Mouse (Mus musculus) forebrain, embryonic 11.5 days (tissue): Measurements from ENCODE around the gene Tac2. TPM values are rescaled to one million over a fixed set of nuclear protein-coding genes. Genes with fewer than 3 reads are reported as not detected.

ENCODE experiments used
- ATAC-seq: fragments of 200-750 bp; cut with Nextera tagmentation; replicated peaks from 2 replicates; pipeline ENCODE4 v1.8.0; 2017; ENCODE audit warnings: moderate TSS enrichment; ENCODE audit not compliant: low FRiP score
- DNase-seq: peaks from one replicate; pipeline ENCODE4 v3.0.0-alpha.2; 2017; ENCODE audit warnings: low spot score
- H3K27ac ChIP-seq: fragments of 300-500 bp; sonication (generic); 2 replicates; pipeline ENCODE4 v1.5.1; 2014; ENCODE audit warnings: low read depth, low read length
- H3K27me3 ChIP-seq: fragments of 300-500 bp; sonication (generic); 2 replicates; pipeline ENCODE4 v1.6.1; 2014; ENCODE audit warnings: mild to moderate bottlenecking, low read length, mixed read lengths; ENCODE audit not compliant: control insufficient read depth, insufficient read depth
- H3K36me3 ChIP-seq: fragments of 300-500 bp; sonication (generic); 2 replicates; pipeline ENCODE4 v1.6.1; 2014; ENCODE audit warnings: mild to moderate bottlenecking, low read length, moderate library complexity, mixed read lengths; ENCODE audit not compliant: control insufficient read depth, insufficient read depth
- H3K4me1 ChIP-seq: fragments of 300-500 bp; sonication (generic); replicated peaks from 2 replicates; pipeline ENCODE4 v1.6.1; 2014; ENCODE audit warnings: low read length, mixed read lengths; ENCODE audit not compliant: control insufficient read depth, insufficient read depth
- H3K4me2 ChIP-seq: fragments of 300-500 bp; sonication (generic); 2 replicates; pipeline ENCODE4 v1.6.1; 2014; ENCODE audit warnings: low read depth, mild to moderate bottlenecking, low read length, moderate library complexity, mixed read lengths; ENCODE audit not compliant: severe bottlenecking
- H3K4me3 ChIP-seq: fragments of 300-500 bp; sonication (generic); 2 replicates; pipeline ENCODE4 v1.5.1; 2014; ENCODE audit warnings: low read depth, low read length
- H3K9ac ChIP-seq: fragments of 300-500 bp; sonication (generic); 2 replicates; pipeline ENCODE4 v1.6.1; 2014; ENCODE audit warnings: low read length
- H3K9me3 ChIP-seq: fragments of 300-500 bp; sonication (generic); 2 replicates; pipeline ENCODE4 v1.6.1; 2016; ENCODE audit warnings: low read length, mixed read lengths; ENCODE audit not compliant: control insufficient read depth
- WGBS: fragments of 180-500 bp; shearing (Covaris S2); extraction: QIAGEN DNeasy Blood & Tissue Kit; methylation state at CpG from one replicate; pipeline ENCODE4 v1.1.7; 2014; 5-methylcytosine and 5-hydroxymethylcytosine counted together
- polyA plus RNA-seq: library from polyadenylated mRNA; unstranded; fragments of >200 nt; fragmentation: Nextera tagmentation; extraction: Ambion mirVana; gene quantifications from 2 replicates; pipeline ENCODE4 v1.2.1, GENCODE M21; 2014

The Tac2 gene
- polyA plus RNA-seq, 1 experiment from 2014 or later = not detected

GRCm38 (mm10) chr10:127691053-127691452 is 33.2 kb upstream of the Tac2 start:
- Histone ChIP-seq H3K27ac (no peak overlapping the region), H3K27me3 (no peaks in the 10 kb centered on the region), H3K9me3 (no peaks in the 10 kb centered on the region), H3K4me3 (no peak overlapping the region), H3K36me3 (no peaks in the 10 kb centered on the region), H3K4me1 (no peaks in the 10 kb centered on the region), H3K9ac (no peak overlapping the region), H3K4me2 (no peak overlapping the region)
- WGBS = 26% methylated on average over 1 of the region's 1 CpGs
- DNase-seq (no peak), ATAC-seq (no peak)

DNA sequence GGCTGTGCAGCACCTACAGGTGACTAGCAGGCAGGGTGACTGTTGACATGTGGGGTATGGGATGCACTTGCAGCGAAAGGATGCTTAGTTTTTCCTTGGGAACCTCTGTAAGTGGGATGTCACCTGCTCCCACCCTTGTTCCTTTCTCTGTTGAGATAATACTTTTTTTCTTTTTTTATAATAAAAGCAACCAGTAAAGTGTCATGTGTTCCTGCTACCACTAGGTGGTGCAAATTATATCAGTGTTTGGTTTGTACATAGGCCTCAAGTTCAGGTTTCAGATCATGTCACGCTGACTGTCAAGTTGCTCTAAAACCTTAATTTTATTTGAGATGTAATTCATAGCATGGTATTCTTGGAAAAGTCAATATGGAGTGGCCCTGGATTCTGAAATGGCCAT is 29.6 kb upstream of the Tac2 start:
- no peak for ATAC-seq
- WGBS = 63% methylated on average over 2 of the region's 2 CpGs
- no peaks in the 10 kb centered on the region; the same call in 1 of the 2 replicates for H3K36me3 ChIP-seq

DNA sequence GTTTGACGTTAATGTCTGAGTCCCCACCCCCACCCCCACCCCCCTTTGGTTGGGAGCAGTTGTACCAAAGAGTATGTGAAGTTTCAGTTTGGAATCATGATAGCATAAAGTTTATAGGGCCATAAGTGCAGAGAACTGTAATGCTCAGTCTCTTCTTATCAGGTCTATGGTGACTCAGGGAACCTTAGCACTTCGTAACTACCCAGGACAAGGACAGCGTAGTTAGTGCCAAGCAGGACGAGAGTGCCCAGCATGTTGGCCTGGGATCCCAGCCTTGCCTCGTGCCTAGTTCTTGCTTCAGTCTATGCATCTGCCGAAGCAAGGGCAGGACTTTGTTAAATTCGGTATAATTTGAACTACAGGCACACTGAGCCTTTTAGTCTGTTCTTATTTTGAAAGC is 28.5 kb upstream of the Tac2 start:
- 92% methylated on average over 7 of the region's 7 CpGs for WGBS

More for the DNA sequence above, 29.6 kb upstream of the Tac2 start:
- H3K4me2 ChIP-seq = no peak overlapping the region
- H3K27me3 ChIP-seq = no peaks in the 10 kb centered on the region
- no peak overlapping the region for H3K4me3 ChIP-seq
- DNase-seq = no peak
- H3K27ac ChIP-seq = no peak overlapping the region
- H3K9me3 ChIP-seq = no peaks in the 10 kb centered on the region
- no peaks in the 10 kb centered on the region for H3K4me1 ChIP-seq
- no peak overlapping the region for H3K9ac ChIP-seq

GRCm38 (mm10) chr10:127698966-127699365 is 25.3 kb upstream of the Tac2 start:
- WGBS = 92% methylated on average over 7 of the region's 7 CpGs
- Histone ChIP-seq H3K9me3 (no peaks in the 10 kb centered on the region), H3K4me3 (no peak overlapping the region), H3K4me1 (no peaks in the 10 kb centered on the region), H3K36me3 (no peaks in the 10 kb centered on the region; the same call in 1 of the 2 replicates), H3K4me2 (no peak overlapping the region), H3K9ac (no peak overlapping the region), H3K27ac (no peak overlapping the region), H3K27me3 (no peaks in the 10 kb centered on the region)
- ATAC-seq (no peak), DNase-seq (no peak)

More for the DNA sequence above, 28.5 kb upstream of the Tac2 start:
- Histone ChIP-seq H3K4me2 (no peak overlapping the region), H3K4me3 (no peak overlapping the region), H3K27ac (no peak overlapping the region), H3K4me1 (no peaks in the 10 kb centered on the region), H3K9ac (no peak overlapping the region), H3K9me3 (no peaks in the 10 kb centered on the region), H3K27me3 (no peaks in the 10 kb centered on the region), H3K36me3 (no peaks in the 10 kb centered on the region; the same call in 1 of the 2 replicates)
- no peak for DNase-seq
- ATAC-seq = no peak

- no peak overlapping the region for H3K27ac ChIP-seq
- DNase-seq = no peak
- H3K9me3 ChIP-seq = no peaks in the 10 kb centered on the region
- no peaks in the 10 kb centered on the region for H3K36me3 ChIP-seq
- no peaks in the 10 kb centered on the region for H3K4me1 ChIP-seq
- no peaks in the 10 kb centered on the region for H3K27me3 ChIP-seq
- H3K4me2 ChIP-seq = no peak overlapping the region
- no peak overlapping the region for H3K9ac ChIP-seq
- no peak overlapping the region for H3K4me3 ChIP-seq
- 44% methylated on average over 4 of the region's 4 CpGs for WGBS
- no peak for ATAC-seq
These were observed 21.0 kb upstream of the Tac2 start for GRCm38 (mm10) chr10:127703299-127703698.

- no peak for ATAC-seq
These were observed 20.0 kb upstream of the Tac2 start for GRCm38 (mm10) chr10:127704293-127704692.

GRCm38 (mm10) chr10:127704766-127705220 is 19.5 kb upstream of the Tac2 start, which contains the start of gene Myo1a:
Gene Myo1a (plus strand): TSS chr10:127705170.
- Histone ChIP-seq H3K9me3 (no peaks in the 10 kb centered on the region), H3K4me3 (no peak within 1 kb of the TSS), H3K27me3 (no peaks in the 10 kb centered on the region), H3K36me3 (no peaks in the 10 kb centered on the region), H3K9ac (no peak within 1 kb of the TSS), H3K4me1 (no peaks in the 10 kb centered on the region), H3K4me2 (no peak within 1 kb of the TSS), H3K27ac (no peak within 1 kb of the TSS; the same call in 1 of the 2 replicates)
- DNase-seq (no peak), ATAC-seq (no peak)
- WGBS = 64% methylated on average over 2 of the region's 2 CpGs

More at GRCm38 (mm10) chr10:127704293-127704692, 20.0 kb upstream of the Tac2 start:
- no peak for DNase-seq
- Histone ChIP-seq H3K4me3 (no peak overlapping the region), H3K9ac (no peak overlapping the region), H3K9me3 (no peaks in the 10 kb centered on the region), H3K4me2 (no peak overlapping the region), H3K36me3 (no peaks in the 10 kb centered on the region), H3K4me1 (no peaks in the 10 kb centered on the region), H3K27ac (no peak overlapping the region), H3K27me3 (no peaks in the 10 kb centered on the region)
- WGBS = 77% methylated on average over 2 of the region's 2 CpGs

DNA sequence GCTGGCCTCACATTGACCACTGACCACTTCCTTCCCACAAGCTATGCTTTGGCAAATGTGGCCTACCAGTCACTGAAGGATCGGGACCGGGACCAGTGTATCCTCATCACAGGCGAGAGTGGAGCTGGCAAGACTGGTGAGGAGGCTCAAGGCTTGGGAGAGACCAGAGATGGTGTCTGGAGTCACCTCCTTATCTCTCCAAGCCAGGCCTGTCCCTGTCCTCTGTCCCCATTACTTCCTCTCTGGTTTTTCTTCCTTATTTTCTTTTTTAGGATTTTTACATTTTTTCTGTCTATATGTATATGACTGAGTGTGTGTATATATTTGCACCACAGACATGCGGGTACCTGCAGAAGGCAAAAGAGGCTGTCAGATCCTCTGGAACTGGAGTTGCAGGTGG is 18.5 kb upstream of the Tac2 start:
- Histone ChIP-seq H3K4me2 (no peak overlapping the region), H3K36me3 (no peaks in the 10 kb centered on the region), H3K9me3 (no peaks in the 10 kb centered on the region), H3K4me3 (no peak overlapping the region), H3K27me3 (no peaks in the 10 kb centered on the region), H3K9ac (no peak overlapping the region), H3K4me1 (no peaks in the 10 kb centered on the region), H3K27ac (no peak overlapping the region)
- ATAC-seq (no peak), DNase-seq (no peak)
- 91% methylated on average over 4 of the region's 4 CpGs for WGBS

DNA sequence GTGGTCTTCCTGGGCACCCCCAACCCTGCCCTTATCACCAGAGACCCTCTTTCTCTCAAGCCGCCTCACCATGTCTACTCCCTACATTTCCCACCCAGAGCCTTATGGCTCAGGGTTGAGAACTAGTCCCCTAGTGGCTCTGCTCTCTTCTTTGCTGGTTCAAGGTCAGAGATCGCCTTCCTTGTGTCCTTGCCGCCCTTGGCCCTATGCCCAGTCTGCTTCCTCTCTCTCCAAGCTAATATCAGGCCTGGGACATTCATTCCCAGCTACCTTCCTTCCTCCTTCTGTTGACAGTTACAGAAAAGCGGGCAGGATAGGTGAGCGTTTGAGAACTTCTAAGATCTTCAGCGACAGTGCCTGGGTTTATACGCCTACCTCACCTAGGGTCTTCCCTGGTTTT is 16.6 kb upstream of the Tac2 start:
- Histone ChIP-seq H3K36me3 (no peaks in the 10 kb centered on the region), H3K4me2 (no peak overlapping the region), H3K27me3 (no peaks in the 10 kb centered on the region), H3K9me3 (no peaks in the 10 kb centered on the region), H3K4me1 (no peaks in the 10 kb centered on the region), H3K27ac (no peak overlapping the region), H3K9ac (no peak overlapping the region), H3K4me3 (no peak overlapping the region)
- DNase-seq = peak; percentile 40
- ATAC-seq = no peak
- WGBS = 90% methylated on average over 7 of the region's 7 CpGs
